Mouse (Mus musculus): ENCODE results near the gene Pax5. TPM values are rescaled to one million over a fixed set of nuclear protein-coding genes. Genes with fewer than 3 reads are reported as not detected.
A peak's percentile ranks its signal among the peaks of the same experiment; 100 is the strongest.

The Pax5 gene
- total RNA-seq, 2 experiments from 2014 or later = not detected

- no peak for DNase-seq
- intact Hi-C loops (cut with DNase I) = no loop called here
These were observed 97.9 kb downstream of the Pax5 start for GRCm38 (mm10) chr4:44612392-44612791.

DNA sequence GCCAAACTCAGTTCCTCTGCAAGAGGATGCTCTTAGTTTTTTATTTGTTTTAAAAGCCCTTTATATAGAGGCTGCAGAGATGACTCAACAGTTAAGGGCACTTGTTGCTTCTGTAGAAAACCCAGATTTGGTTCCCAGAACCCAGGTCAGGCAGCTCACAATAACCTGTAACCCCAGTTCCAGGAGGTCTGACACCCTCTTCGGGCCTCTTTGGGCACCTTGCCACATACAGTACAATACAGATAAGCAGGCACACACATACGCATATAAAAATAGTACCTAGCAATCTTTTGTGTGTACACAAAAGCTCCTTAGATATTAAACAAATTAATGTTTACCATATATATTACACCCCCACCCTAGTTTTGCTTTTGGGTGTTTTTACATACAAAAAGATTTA lies 104.8 kb downstream of the Pax5 start:
- DNase-seq = no peak
- intact Hi-C loops (cut with DNase I) = no loop called here

DNA sequence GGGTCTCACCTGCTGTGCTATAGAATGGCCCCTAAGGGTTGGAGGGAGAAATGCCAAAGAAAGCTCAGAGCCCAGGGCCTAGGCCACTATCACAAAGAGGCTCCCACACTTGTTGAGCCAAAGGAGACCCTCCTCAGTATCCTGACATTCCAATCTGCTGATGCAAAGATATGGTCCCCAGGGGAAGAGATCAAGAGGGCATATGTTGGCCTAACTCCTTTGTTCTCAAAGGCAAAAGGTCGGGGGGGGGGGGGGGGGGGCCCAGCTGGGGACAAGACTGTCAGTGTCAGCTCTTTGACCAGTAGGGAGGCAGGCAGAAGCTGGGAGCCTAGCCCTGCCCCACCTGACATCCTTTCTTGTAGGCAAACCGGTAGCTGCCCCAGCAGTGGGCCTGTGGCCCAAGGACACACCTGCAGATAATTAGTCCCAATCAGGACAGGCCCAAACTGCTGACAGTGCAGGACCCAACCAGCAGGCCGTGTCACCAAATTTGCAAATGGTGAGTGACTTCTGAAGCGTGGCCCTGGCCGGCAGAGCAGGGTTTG lies 108.0 kb downstream of the Pax5 start:
- intact Hi-C loops (cut with DNase I) = no loop called here
- DNase-seq = no peak

DNA sequence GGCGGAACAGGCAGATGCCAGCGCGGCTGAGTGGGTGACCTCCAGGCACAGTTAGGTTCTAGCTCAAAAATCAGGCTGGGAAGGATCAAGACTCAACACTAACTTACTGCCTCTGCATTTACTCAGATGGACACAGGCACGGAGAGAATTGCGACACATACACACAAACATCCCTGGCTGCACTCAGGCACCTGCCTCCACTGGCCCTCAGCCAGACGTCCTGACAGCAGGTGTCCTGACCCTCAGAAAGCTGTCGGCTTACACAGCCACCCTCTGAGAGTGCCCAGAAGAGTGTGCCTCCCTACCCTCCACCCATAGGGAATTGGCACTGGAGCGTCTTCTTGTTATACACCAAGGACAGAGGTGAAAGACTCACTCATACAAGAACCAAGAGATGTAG lies 108.9 kb downstream of the Pax5 start:
- DNase-seq = no peak
- intact Hi-C loops (cut with DNase I) = no loop called here

- DNase-seq = no peak
- intact Hi-C loops (cut with DNase I) = no loop called here
These were observed 109.4 kb downstream of the Pax5 start for GRCm38 (mm10) chr4:44600875-44601274.

DNA sequence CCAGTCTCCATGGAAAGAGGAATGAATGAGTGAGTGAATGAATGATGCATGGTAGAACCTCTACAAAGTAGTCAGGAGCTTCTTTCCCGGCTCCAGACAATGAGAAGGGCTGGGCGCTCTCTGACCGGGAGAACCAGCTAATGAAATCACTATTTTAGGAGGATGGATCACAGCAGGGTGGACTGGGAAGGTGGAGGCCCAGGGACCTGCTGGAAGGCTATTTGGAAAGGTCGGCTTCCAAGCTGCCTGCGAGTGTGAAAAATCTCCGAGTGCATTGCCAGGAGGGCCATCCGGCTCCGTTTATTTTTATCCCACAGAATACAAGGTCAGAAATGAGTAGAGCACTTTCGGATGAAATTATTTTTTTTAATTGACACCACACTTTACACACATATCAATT lies 112.3 kb downstream of the Pax5 start:
- intact Hi-C loops (cut with DNase I) = no loop called here
- no peak for DNase-seq

- intact Hi-C loops (cut with DNase I) = no loop called here
- DNase-seq = no peak
These were observed 117.2 kb downstream of the Pax5 start for GRCm38 (mm10) chr4:44593091-44593490.

GRCm38 (mm10) chr4:44582687-44583086 lies 127.6 kb downstream of the Pax5 start:
- intact Hi-C loops (cut with DNase I) = no loop called here
- no peak for DNase-seq

DNA sequence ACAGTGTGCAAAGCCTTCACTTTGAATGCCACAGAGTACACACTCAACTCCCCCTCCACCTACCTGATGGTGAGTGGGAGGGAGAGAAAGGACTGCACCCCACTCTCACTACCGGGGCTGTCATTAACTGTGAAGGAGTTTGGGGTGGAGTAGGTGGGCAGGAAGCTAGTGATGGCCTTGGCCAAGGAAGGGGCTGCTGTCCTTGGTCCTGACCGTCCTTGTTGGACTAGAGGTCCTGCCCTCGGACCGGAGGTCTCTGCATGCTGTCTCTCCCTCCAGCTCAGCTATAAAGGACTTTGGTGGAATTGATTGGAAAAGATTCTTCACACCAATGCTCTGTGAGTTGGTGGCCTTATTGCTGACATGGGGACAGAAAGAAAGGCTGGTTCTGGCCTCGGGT lies 131.7 kb downstream of the Pax5 start:
- intact Hi-C loops (cut with DNase I) = loop anchor here (10.0 kb wide), 1 partner anchor 166 kb away; no protein-coding TSS in a partner anchor
- DNase-seq = no peak

GRCm38 (mm10) chr4:44577293-44577692 lies 133.0 kb downstream of the Pax5 start:
- no peak for DNase-seq

DNA sequence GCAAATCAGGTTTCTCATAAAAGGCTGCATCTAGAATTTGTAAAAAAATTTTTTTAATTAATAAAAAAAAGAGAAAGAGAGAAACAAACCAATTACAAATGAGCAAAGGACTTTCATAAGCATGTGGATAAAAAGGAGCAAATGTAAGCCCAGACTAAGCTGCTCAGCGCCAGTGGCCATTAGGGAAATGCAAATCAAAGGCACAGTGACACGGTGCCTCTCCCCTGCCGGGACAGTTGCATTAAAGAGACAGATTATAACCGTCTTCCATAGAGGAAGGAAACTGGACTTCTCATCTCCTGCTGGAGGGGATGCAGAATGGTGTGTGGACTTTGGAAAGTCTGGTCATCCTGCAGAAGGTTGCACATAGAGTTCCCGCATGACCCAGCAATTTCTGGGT lies 133.5 kb downstream of the Pax5 start:
- DNase-seq = no peak
- intact Hi-C loops (cut with DNase I) = loop anchor here (2.0 to 10.0 kb wide), 2 partner anchors 128 to 168 kb away; no protein-coding TSS in a partner anchor

More at GRCm38 (mm10) chr4:44577293-44577692, 133.0 kb downstream of the Pax5 start:
- intact Hi-C loops (cut with DNase I) = loop anchor here (2.0 to 10.0 kb wide), 2 partner anchors 128 to 168 kb away; no protein-coding TSS in a partner anchor

DNA sequence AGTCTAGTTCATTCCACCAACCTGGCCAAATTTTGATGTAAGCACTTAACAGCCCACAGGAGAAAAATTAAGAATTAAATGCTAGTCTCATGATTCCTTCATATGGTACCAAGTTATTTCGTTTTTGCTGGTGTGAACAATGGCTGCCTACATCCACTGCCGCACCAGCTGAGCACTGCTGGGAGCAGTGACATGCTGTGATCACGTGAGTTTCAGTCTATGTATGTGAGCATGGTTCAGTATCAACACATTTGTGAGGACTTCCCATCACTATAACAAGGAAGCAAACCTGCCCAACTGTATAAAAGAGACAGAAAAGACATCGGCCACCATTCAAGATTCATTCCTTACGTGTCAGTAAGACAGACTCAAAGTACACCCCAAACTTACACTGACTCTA lies 137.3 kb downstream of the Pax5 start:
- intact Hi-C loops (cut with DNase I) = loop anchor here (10.0 kb wide), 1 partner anchor 172 kb away; no protein-coding TSS in a partner anchor

DNA sequence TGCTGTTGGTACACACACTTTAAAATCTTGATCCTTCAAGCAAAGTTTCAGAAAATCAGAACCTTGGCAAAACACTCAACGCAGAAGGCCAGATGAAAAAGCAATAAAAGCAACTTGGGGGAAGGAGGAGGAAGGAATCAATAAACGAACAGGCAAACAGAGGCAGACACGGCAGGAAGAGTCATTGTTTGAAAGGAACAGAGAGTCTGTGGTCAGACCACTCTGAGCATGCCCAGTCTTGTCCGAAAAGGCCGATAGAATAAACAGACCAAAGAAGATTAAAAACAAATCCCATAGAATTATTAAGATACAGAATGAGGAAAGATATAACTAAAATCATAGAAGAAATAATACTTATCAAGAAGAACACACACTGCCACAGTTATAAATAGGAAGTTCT lies 137.9 kb downstream of the Pax5 start:
- intact Hi-C loops (cut with DNase I) = loop anchor here (10.0 kb wide), 1 partner anchor 172 kb away; no protein-coding TSS in a partner anchor
- no peak for DNase-seq

More for the DNA sequence above, 137.3 kb downstream of the Pax5 start:
- no peak for DNase-seq

DNA sequence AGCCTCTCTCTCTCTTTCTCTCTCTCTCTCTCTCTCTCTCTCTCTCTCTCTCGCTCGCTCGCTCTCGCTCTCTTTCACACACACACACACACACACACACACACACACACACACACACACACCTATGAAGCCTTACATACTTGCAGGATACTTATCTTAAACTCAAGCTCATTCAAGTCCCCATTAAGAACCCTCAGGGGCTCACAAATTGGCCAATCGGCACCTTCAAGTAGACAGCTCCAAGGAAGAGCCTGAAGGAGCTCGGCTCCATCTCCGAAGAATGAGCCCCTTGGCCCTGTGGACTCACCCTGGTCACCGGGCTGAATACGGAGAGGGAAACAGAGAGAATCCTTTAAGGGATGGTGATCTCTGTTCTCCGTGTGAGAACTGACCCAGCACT lies 141.1 kb downstream of the Pax5 start:
- intact Hi-C loops (cut with DNase I) = loop anchor here (5.0 kb wide), 2 partner anchors 98 to 338 kb away; no protein-coding TSS in a partner anchor
- DNase-seq = no peak

- DNase-seq = no peak
- intact Hi-C loops (cut with DNase I) = loop anchor here (5.0 kb wide), 2 partner anchors 99 to 339 kb away; no protein-coding TSS in a partner anchor
These were observed 141.6 kb downstream of the Pax5 start for GRCm38 (mm10) chr4:44568666-44569065.

DNA sequence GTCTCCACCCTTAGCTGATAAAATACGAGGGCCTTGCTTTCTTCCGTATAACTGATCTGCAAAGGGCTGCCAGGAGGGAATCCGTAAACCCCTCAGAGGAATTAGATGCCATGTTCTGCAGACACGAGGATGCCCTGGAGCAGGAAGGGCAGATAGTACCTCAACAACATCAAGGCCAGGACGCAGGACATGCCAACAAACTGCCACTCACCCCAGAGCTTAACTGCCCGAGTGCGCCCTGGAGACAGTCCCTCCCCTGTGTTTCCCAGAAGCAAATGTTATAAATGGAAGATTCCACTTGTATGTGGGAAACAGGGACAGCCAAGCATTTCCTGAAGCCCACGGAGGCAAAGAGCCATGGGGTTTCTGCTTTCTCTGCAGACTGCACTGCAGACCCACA lies 143.9 kb downstream of the Pax5 start:
- no peak for DNase-seq
- intact Hi-C loops (cut with DNase I) = loop anchor here (5.0 kb wide), 2 partner anchors 101 to 341 kb away; no protein-coding TSS in a partner anchor

DNA sequence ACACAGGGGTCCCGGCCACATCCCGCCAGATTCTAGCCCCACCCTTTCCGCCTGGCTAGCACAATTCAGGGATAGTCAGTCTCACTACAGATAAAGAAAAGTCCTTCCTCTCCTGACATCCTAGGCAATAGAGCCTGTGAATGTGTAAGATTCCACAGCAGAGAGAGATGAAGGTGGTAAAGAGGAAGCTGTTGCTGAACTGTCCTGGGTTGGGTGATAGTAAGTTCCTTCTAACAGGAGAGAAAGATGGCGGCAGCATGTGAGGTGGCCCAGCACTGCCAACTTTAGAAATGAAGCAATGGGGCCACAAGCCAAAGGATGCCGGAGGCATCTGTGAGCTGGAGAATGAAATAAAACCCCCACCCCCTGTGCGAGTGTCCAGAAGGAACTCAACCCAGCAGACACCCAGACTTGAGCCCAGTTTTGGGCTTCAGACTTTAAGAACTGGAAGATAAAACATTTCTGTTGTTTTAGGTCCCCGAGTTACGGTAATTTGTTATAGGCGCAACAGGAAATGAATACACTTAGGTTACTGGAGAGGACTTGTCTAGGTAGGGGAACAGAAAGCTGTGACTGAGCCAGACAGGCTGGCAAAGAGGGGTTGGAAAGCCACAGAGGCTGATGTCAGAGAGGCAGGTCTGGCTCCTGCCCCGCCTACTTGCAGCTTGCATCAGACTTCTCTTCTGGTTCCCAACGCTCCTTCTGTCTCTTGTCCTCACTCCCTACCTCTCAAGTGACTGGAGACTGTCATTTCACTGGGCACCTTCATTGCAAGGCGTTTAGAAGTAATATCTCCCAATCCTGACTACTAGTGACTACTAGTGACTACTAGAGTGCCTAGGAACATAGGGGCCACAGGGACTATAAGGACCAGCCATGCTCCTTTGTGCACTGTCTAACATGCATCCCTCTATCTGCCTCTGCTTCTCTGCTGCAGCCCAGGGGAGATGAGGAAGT lies 144.9 kb downstream of the Pax5 start:
- intact Hi-C loops (cut with DNase I) = loop anchor here (5.0 kb wide), 2 partner anchors 102 to 342 kb away; no protein-coding TSS in a partner anchor

GRCm38 (mm10) chr4:44564602-44565001 lies 145.7 kb downstream of the Pax5 start:
- intact Hi-C loops (cut with DNase I) = loop anchor here (5.0 kb wide), 2 partner anchors 103 to 343 kb away; no protein-coding TSS in a partner anchor
- DNase-seq = peak; percentile 35 to 43

More for the DNA sequence above, 144.9 kb downstream of the Pax5 start:
- DNase-seq = no peak

- DNase-seq = no peak
- intact Hi-C loops (cut with DNase I) = no loop called here
These were observed 149.3 kb downstream of the Pax5 start for GRCm38 (mm10) chr4:44560956-44561355.

- intact Hi-C loops (cut with DNase I) = no loop called here
- no peak for DNase-seq
These were observed 151.7 kb downstream of the Pax5 start for GRCm38 (mm10) chr4:44558564-44558955.

All from gastrocnemius, postnatal 36 days (tissue).